Mouse (Mus musculus) G1E (cell line): ENCODE results near the gene Eva1a. TPM values are rescaled to one million over a fixed set of nuclear protein-coding genes. Genes with fewer than 3 reads are reported as not detected.

Source experiments
- ATAC-seq: 2 replicates; pipeline ENCODE4 v1.8.0; 2016; ENCODE audit warnings: mild to moderate bottlenecking; ENCODE audit not compliant: insufficient number of reproducible peaks, poor library complexity, low FRiP score, severe bottlenecking; ENCODE audit errors: extremely low read depth
- DNase-seq: peaks from one replicate; pipeline ENCODE4 v3.0.0; 2012; ENCODE audit warnings: low spot score
- H3K27me3 ChIP-seq: 2 replicates; pipeline ENCODE4 v1.6.1; 2012; ENCODE audit warnings: mild to moderate bottlenecking, low read length, inconsistent platforms; ENCODE audit not compliant: insufficient read depth
- H3K36me3 ChIP-seq: replicated peaks from 2 replicates; pipeline ENCODE3; 2012; ENCODE audit warnings: mild to moderate bottlenecking, inconsistent platforms
- H3K4me1 ChIP-seq: 2 replicates; pipeline ENCODE4 v1.6.1; 2012; ENCODE audit warnings: low read depth, low read length, inconsistent platforms, mixed read lengths; ENCODE audit not compliant: insufficient read depth
- H3K4me3 ChIP-seq: 2 replicates; pipeline ENCODE4 v1.5.1; 2012; ENCODE audit warnings: low read depth, mild to moderate bottlenecking, inconsistent platforms, low read length, moderate library complexity, mixed read lengths
- H3K9me3 ChIP-seq: replicated peaks from 2 replicates; pipeline ENCODE4 v1.6.1; 2012; ENCODE audit warnings: inconsistent platforms
- CTCF ChIP-seq: IDR thresholded peaks from 2 replicates; pipeline ENCODE4 v1.5.1; 2012; ENCODE audit warnings: low read depth, low read length, inconsistent platforms, mixed read lengths
- GATA1 ChIP-seq: IDR thresholded peaks from 2 replicates; pipeline ENCODE4 v1.6.1; 2012; ENCODE audit warnings: borderline replicate concordance, low read length, inconsistent platforms, mixed read lengths
- GATA2 ChIP-seq: IDR thresholded peaks from 2 replicates; pipeline ENCODE4 v1.6.1; 2012; ENCODE audit warnings: low read depth, low read length, inconsistent platforms, borderline replicate concordance
- POLR2AphosphoS5 ChIP-seq: IDR thresholded peaks from 2 replicates; pipeline ENCODE4 v1.6.1; 2012; ENCODE audit warnings: low read depth, low read length, inconsistent platforms; ENCODE audit not compliant: insufficient replicate concordance
- TAL1 ChIP-seq: conservative IDR thresholded peaks from 2 replicates; pipeline ENCODE4 v1.6.1; 2012; ENCODE audit warnings: low read depth, low read length, inconsistent platforms, mixed read lengths
- polyA plus RNA-seq: library from polyadenylated mRNA; stranded (reverse); fragments of >175 nt; gene quantifications from 2 replicates; pipeline ENCODE4 v1.2.3, GENCODE M21; 2012
- total RNA-seq, 2 experiments: library from RNA; stranded (forward) in 1 of 2; stranded (reverse) in 1 of 2; fragments of 200-1000 nt in 1 of 2; fragments of >200 nt in 1 of 2; fragmentation: Nextera tagmentation in 1 of 2; gene quantifications; 2 replicates each; pipeline ENCODE4 v1.2.3; 2014 to 2017

The Eva1a gene
- not detected in 2 replicates for total RNA-seq (2014; fragmentation: Nextera tagmentation)
- total RNA-seq (2017): 0.49 TPM in 1 of 2 replicates, not detected in the other
- not detected in 2 replicates for polyA plus RNA-seq

DNA sequence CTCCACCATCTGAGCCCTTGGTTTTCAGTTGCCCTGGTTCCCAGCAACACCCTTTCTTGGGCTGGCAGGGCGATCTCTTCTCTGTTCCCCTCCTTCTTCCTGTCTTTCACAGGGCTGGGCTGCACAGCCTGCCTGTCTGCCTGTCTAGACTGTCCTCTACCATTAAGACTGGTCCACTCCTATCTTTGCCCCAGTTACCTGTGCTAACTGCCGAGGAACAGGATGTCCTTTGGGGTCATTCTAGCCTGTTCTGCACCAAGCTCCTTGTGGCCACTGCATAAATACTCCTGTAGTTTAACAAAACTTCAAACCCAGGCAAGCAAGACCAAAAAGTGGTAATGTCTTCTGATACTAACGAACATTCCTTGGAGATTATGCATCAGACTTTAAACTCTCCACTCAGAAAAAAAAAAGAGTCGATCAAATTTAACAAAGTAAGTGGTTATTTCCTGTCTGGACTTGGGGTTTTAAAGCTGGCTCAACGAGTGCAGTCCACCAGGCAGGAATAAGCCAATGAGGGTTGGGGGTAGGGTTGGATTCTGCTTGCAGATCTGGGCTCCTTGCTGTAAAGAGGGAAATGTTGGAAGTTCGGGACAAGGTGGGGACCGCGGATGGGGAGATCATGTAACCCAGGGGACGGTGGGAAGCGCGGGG is at the start of gene Eva1a:
Gene Eva1a (plus strand): TSS at position 210 of the 654 bp plus-strand sequence.
- Histone ChIP-seq H3K9me3 (peaks cover 74% of the 10 kb centered on the region), H3K27me3 (no peaks in the 10 kb centered on the region), H3K36me3 (no peaks in the 10 kb centered on the region), H3K4me3 (no peak within 1 kb of the TSS), H3K4me1 (no peaks in the 10 kb centered on the region)
- ATAC-seq (no peak), DNase-seq (no peak)
- TF ChIP-seq GATA2 (no peak), GATA1 (no peak), POLR2AphosphoS5 (no peak), CTCF (no peak), TAL1 (no peak)

DNA sequence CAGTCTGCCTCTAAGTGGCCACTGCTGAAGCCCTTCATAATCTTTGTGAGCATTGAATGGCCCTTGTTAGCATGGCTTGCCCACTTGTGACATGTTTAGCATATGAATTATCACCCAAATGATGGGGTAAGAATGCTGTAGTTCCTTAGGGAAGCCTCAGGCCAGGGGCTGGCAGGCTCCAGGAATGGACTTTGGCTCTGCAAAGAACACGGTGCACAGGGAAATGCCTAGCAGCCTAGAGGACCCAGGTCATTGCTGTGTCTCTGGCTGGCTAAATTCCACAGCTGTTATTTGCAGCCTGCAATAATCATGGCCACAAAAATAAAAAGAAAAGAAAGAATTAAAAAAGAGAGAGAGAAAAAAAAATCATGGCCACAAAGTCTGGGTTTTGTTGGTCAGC is 28.5 kb upstream of the Eva1a start:
- Histone ChIP-seq H3K4me1 (no peaks in the 10 kb centered on the region), H3K36me3 (no peaks in the 10 kb centered on the region), H3K4me3 (no peak overlapping the region), H3K9me3 (no peaks in the 10 kb centered on the region), H3K27me3 (no peaks in the 10 kb centered on the region)
- TF ChIP-seq POLR2AphosphoS5: no peak
- TF ChIP-seq TAL1: no peak
- TF ChIP-seq GATA1: no peak
- TF ChIP-seq GATA2: no peak
- no peak for TF ChIP-seq CTCF
- no peak for ATAC-seq
- no peak for DNase-seq

DNA sequence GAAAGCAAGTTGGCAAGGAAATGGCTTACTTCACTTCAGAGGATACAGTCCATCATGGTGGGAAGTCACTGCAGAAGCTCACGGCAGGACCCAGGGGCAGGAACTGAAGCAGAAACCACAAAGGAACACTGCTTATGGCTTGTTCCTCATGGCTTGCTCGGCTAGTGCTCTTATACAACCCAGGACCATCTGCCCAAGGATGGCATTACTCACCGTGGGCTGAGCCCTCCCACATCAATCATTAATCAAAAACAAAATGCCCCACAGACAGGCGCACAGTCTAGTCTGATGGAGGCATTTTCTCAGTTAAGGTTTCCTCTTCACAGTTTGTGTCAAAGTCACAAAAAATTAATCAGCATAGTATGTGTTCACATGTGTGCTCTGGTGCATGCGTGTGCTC is 19.8 kb upstream of the Eva1a start:
- ATAC-seq: no peak
- DNase-seq: no peak
- H3K9me3 ChIP-seq: peaks cover 9% of the 10 kb centered on the region
- H3K36me3 ChIP-seq: no peaks in the 10 kb centered on the region
- TF ChIP-seq CTCF (no peak), GATA2 (no peak), TAL1 (no peak), GATA1 (no peak), POLR2AphosphoS5 (no peak)
- H3K4me3 ChIP-seq: no peak overlapping the region
- no peaks in the 10 kb centered on the region for H3K27me3 ChIP-seq
- H3K4me1 ChIP-seq: no peaks in the 10 kb centered on the region

DNA sequence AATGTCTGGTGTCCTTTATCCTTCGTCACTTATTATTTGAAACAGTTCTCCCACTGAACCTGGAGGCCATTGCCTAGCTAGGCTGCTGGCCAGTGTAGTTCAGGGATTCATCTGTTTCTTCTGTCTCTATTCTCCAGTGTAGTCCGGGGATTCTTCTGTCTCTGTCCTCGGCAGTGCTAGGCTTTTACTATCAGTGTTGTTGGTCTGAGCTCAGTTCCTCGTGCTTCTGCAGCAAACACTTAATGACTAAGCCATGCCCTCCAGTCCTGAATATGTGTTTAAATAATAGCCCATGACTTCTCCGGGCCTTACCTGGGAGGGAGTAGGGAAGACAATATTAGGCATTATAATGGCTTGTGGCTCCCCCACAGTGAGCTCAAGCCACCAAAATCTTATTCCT is 19.3 kb upstream of the Eva1a start:
- H3K9me3 ChIP-seq: peaks cover 10% of the 10 kb centered on the region
- DNase-seq: no peak
- H3K36me3 ChIP-seq: no peaks in the 10 kb centered on the region
- no peaks in the 10 kb centered on the region for H3K27me3 ChIP-seq
- H3K4me3 ChIP-seq: no peak overlapping the region
- TF ChIP-seq POLR2AphosphoS5 (no peak), GATA2 (no peak), TAL1 (no peak), GATA1 (no peak), CTCF (no peak)
- no peaks in the 10 kb centered on the region for H3K4me1 ChIP-seq
- no peak for ATAC-seq

DNA sequence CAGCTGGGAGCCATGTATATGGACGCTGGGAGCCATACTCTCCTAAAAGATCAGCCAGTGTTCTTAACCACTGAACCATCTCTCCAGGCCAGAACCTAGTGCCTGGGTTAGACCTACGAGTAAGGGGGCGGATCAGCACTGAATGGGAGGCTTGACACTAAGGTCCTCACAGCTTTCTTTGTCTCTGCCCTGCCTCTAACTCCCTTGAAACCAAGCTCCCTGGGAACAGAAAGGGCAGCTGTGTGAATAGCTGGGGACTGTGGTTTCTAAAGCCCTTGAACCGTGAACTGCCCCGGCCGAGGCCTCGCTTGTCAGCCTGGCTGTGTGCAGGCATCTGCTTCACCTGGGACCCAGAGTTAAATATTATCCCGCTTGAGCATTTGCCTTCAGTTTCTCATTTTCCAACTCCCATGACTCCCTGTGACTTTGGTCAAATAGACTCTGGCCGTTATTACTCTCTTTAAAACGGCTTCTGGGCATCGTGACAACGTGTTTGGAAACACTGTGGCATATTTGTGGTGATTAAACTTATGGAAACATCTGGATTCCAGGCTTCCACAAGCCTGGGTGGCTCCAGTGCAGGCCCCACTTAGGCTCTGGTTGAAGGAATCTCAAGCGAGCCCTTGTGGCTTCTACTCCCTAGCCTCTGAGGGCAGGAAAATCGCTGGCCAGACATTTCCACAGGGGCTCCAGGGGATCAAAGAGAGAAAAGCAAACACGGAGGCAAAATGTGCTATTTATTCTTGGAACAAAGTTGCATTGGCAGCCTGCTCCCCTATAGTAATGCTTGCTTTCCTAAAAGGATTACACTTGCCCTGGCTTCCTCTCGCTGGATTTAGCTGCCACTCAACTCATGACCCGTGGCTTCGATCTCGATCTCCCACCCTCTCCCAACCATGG is 11.0 kb upstream of the Eva1a start:
- ATAC-seq (no peak), DNase-seq (no peak)
- Histone ChIP-seq H3K36me3 (no peaks in the 10 kb centered on the region), H3K4me1 (no peaks in the 10 kb centered on the region), H3K27me3 (no peaks in the 10 kb centered on the region), H3K4me3 (no peak overlapping the region), H3K9me3 (peaks cover 26% of the 10 kb centered on the region)
- TF ChIP-seq POLR2AphosphoS5: no peak
- no peak for TF ChIP-seq CTCF
- no peak for TF ChIP-seq TAL1
- no peak for TF ChIP-seq GATA2
- TF ChIP-seq GATA1: no peak

DNA sequence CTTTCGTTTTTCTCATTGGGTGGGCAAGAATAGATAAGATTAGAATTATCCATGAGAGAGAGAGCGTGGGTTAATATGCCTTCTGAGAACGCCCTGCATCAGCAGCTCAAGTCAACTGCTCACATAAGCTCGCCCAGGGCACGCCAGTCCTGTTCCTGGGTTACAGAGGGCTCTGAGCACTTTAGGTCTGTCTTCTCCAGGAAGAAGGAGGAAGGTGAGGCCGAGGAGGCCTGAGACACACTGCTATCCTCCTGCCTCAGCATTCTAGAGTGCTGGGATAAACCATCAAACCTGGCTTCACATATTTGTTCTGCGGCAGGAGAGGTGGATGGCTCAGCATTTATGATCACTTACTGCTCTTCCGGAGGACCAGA is 10.3 kb upstream of the Eva1a start:
- Histone ChIP-seq H3K9me3 (peaks cover 26% of the 10 kb centered on the region), H3K4me3 (no peak overlapping the region), H3K4me1 (no peaks in the 10 kb centered on the region), H3K27me3 (no peaks in the 10 kb centered on the region), H3K36me3 (no peaks in the 10 kb centered on the region)
- TF ChIP-seq POLR2AphosphoS5 (no peak), GATA1 (no peak), GATA2 (no peak), CTCF (no peak), TAL1 (no peak)
- DNase-seq: no peak
- ATAC-seq: no peak

DNA sequence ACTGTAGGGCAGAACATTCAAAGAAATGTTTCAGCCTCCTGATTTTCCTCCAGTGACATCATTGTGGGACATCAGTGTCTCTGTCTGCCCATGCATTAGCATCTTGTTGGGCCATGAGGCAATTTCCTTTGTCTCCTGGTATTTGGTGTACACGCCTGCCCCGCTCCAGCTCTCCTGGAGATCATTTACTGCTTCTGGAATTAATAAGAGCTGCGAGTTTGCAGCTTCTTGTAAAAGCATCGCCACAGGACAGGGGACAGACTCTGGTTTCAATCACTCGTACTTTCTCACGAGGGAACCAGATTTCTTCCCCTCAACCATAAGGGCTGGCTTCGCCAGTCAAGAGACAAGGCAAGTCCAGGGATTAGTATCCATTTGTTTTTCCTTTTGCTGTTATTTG is 3.6 kb upstream of the Eva1a start:
- ATAC-seq (no peak), DNase-seq (no peak)
- H3K9me3 ChIP-seq: peaks cover 44% of the 10 kb centered on the region
- H3K4me3 ChIP-seq: no peak overlapping the region
- no peak for TF ChIP-seq GATA1
- TF ChIP-seq CTCF: no peak
- no peak for TF ChIP-seq TAL1
- no peak for TF ChIP-seq GATA2
- TF ChIP-seq POLR2AphosphoS5: no peak
- H3K27me3 ChIP-seq: no peaks in the 10 kb centered on the region
- no peaks in the 10 kb centered on the region for H3K4me1 ChIP-seq
- H3K36me3 ChIP-seq: no peaks in the 10 kb centered on the region
